Mouse (Mus musculus) midbrain, embryonic 14.5 days (tissue): ENCODE results near the gene Dohh. TPM values are rescaled to one million over a fixed set of nuclear protein-coding genes. Genes with fewer than 3 reads are reported as not detected.
A peak's percentile ranks its signal among the peaks of the same experiment; 100 is the strongest.

Source experiments
- ATAC-seq: fragments of 200-750 bp; cut with Nextera tagmentation; 2 replicates; pipeline ENCODE4 v1.8.0; 2017; ENCODE audit warnings: moderate number of reproducible peaks, moderate library complexity; ENCODE audit not compliant: low FRiP score, low TSS enrichment
- DNase-seq: peaks from one replicate; pipeline ENCODE4 v3.0.0-alpha.2; 2015
- H3K27ac ChIP-seq: fragments of 300-500 bp; sonication (generic); replicated peaks from 2 replicates; pipeline ENCODE4 v1.5.1; 2014; ENCODE audit warnings: mild to moderate bottlenecking, low read depth, low read length, moderate library complexity
- H3K27me3 ChIP-seq: fragments of 300-500 bp; sonication (generic); 2 replicates; pipeline ENCODE4 v1.6.1; 2014; ENCODE audit warnings: low read length, control low read depth, mixed read lengths; ENCODE audit not compliant: control insufficient read depth, insufficient read depth
- H3K36me3 ChIP-seq: fragments of 300-500 bp; sonication (generic); 2 replicates; pipeline ENCODE4 v1.6.1; 2014; ENCODE audit warnings: low read length, control low read depth; ENCODE audit not compliant: control insufficient read depth, insufficient read depth
- H3K4me1 ChIP-seq: fragments of 300-500 bp; sonication (generic); 2 replicates; pipeline ENCODE4 v1.6.1; 2014; ENCODE audit warnings: mild to moderate bottlenecking, antibody characterized with exemption, low read length, control low read depth; ENCODE audit not compliant: control insufficient read depth, insufficient read depth
- H3K4me2 ChIP-seq: fragments of 300-500 bp; sonication (generic); 2 replicates; pipeline ENCODE4 v1.6.1; 2014; ENCODE audit warnings: mild to moderate bottlenecking, low read length, moderate library complexity
- H3K4me3 ChIP-seq: fragments of 300-500 bp; sonication (generic); replicated peaks from 2 replicates; pipeline ENCODE4 v1.5.1; 2014; ENCODE audit warnings: low read depth, low read length
- H3K9ac ChIP-seq: fragments of 300-500 bp; sonication (generic); replicated peaks from 2 replicates; pipeline ENCODE4 v1.6.1; 2014; ENCODE audit warnings: mild to moderate bottlenecking, low read length, moderate library complexity
- H3K9me3 ChIP-seq: fragments of 300-500 bp; sonication (generic); 2 replicates; pipeline ENCODE4 v1.6.1; 2016; ENCODE audit warnings: low read length, control low read depth, mixed read lengths; ENCODE audit not compliant: control insufficient read depth
- WGBS: fragments of 180-500 bp; shearing (Covaris S2); extraction: QIAGEN DNeasy Blood & Tissue Kit; methylation state at CpG from one replicate; pipeline ENCODE4 v1.1.7; 2014; 5-methylcytosine and 5-hydroxymethylcytosine counted together
- polyA plus RNA-seq: library from polyadenylated mRNA; unstranded; fragments of >200 nt; fragmentation: Nextera tagmentation; extraction: Ambion mirVana; gene quantifications from 2 replicates; pipeline ENCODE4 v1.2.1, GENCODE M21; 2014

Gene Dohh
- polyA plus RNA-seq, 1 experiment from 2014 or later, result 59.5 TPM

DNA sequence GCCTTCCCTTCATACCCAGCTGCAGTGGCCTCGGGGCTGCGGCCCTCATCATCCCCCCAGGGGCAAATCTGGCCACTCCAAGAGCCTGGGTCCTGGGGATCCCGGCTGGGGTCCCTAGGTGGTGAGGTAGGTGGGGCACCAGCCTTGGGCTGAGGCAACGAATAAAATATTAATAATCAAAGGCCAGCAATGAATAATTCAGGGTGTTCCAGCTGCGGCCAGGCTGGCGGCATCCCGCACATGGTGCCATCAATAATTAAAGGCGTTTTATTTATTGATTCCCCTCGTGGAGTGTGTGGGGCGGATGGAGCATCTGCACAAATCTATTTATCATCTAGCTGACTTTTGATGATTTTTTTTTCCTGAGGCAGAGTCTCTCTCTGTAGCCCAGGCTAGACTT, 19.3 kb downstream of the Dohh start:
- DNase-seq (peak; percentile 68), ATAC-seq (peak; percentile 21; the same call in 1 of the 2 replicates)
- H3K27ac ChIP-seq, result peak overlapping the region; percentile 80
- H3K27me3 ChIP-seq, result peaks cover 16% of the 10 kb centered on the region; the same call in 1 of the 2 replicates
- no peaks in the 10 kb centered on the region for H3K9me3 ChIP-seq
- peaks cover 44% of the 10 kb centered on the region for H3K4me1 ChIP-seq
- H3K4me2 ChIP-seq, result no peak overlapping the region
- H3K9ac ChIP-seq, result no peak overlapping the region
- H3K4me3 ChIP-seq, result no peak overlapping the region
- H3K36me3 ChIP-seq, result peaks cover 49% of the 10 kb centered on the region
- 36% methylated on average over 10 of the region's 10 CpGs for WGBS

DNA sequence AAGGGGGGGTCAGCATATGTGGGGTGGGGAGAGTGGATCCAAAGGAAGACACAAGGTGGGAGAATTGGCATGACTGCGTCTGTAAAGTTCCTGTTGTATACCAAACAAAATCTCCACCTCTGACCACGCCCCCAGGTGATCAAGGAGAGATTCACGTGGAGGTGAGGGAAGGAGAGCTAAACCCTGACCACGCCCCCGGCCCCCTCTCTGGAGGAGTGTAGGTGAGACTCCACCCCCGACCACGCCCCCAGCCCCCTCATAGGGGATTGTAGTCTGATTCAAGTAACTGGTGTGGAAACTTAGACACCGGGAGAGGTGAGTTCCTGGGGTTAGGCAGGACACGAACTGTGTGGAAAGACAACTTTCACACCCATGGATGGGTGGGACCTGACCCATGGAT, 19.9 kb downstream of the Dohh start:
- Histone ChIP-seq H3K9ac (no peak overlapping the region), H3K4me3 (no peak overlapping the region), H3K4me2 (no peak overlapping the region), H3K9me3 (no peaks in the 10 kb centered on the region), H3K27me3 (peaks cover 18% of the 10 kb centered on the region; the same call in 1 of the 2 replicates), H3K36me3 (peaks cover 49% of the 10 kb centered on the region), H3K4me1 (peaks cover 44% of the 10 kb centered on the region), H3K27ac (0 out of 2 replicates have a peak overlapping the region, but pooled peaks have one; percentile 5)
- 29% methylated on average over 9 of the region's 9 CpGs for WGBS
- DNase-seq (no peak), ATAC-seq (no peak)

DNA sequence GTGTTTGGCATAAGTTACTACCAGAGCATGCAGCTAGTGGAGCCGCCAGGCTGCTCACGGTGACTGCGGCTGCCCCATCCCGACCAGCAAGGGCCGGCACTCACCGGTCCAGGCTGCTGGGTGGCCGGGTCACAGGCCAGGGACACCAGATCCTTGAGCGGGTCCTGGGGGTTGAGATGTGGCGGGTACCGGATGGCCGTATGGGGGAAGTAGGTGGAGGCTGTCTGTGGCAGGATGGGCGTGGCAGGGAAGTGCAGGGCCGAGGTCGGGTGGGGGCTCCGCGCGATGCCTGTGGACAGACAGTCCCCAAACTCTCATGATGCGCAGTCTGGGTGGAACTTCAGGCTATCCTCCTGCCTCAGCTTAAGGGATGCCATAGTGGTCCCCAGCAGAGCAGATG, 20.5 kb downstream of the Dohh start:
- no peak overlapping the region for H3K27ac ChIP-seq
- DNase-seq, result no peak
- H3K36me3 ChIP-seq, result peaks cover 43% of the 10 kb centered on the region
- no peak for ATAC-seq
- 68% methylated on average over 18 of the region's 18 CpGs for WGBS
- H3K4me2 ChIP-seq, result no peak overlapping the region
- H3K27me3 ChIP-seq, result peaks cover 18% of the 10 kb centered on the region; the same call in 1 of the 2 replicates
- H3K4me1 ChIP-seq, result peaks cover 44% of the 10 kb centered on the region
- no peak overlapping the region for H3K9ac ChIP-seq
- no peak overlapping the region for H3K4me3 ChIP-seq
- H3K9me3 ChIP-seq, result no peaks in the 10 kb centered on the region

DNA sequence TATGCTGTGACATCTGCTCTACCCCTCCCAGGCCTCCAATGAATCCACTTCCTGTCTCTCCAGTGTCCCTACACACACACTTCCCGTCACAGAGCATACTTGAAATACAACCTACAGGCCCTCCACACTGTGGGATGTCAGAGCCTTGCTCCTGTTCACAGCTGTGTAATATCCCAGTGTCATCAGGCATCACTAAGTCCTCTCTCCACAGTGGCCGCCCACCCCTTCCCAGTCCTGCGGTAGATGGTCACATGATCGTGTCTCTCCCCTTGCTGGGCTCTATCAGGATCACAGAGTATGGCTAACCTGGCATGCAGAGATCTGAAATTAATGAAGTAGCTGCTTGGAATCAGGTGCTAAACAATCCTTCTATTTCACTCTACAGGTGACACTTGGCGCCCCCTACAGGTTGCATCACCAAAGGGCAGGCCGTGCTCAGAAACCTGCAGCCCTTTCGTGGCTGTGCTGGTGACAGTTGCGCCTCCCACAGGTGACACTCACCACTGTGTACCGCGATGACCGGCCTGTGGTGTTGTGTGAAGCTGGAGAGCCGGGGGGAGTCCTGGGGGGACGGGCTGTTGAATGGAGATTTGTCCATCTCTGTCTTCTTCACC, 21.5 kb downstream of the Dohh start:
- Histone ChIP-seq H3K9me3 (no peaks in the 10 kb centered on the region), H3K9ac (no peak overlapping the region), H3K27ac (no peak overlapping the region), H3K27me3 (peaks cover 18% of the 10 kb centered on the region; the same call in 1 of the 2 replicates), H3K36me3 (peaks cover 35% of the 10 kb centered on the region), H3K4me2 (no peak overlapping the region), H3K4me1 (peaks cover 44% of the 10 kb centered on the region), H3K4me3 (no peak overlapping the region)
- DNase-seq (peak; percentile 58), ATAC-seq (no peak)
- WGBS, result 49% methylated on average over 13 of the region's 13 CpGs

DNA sequence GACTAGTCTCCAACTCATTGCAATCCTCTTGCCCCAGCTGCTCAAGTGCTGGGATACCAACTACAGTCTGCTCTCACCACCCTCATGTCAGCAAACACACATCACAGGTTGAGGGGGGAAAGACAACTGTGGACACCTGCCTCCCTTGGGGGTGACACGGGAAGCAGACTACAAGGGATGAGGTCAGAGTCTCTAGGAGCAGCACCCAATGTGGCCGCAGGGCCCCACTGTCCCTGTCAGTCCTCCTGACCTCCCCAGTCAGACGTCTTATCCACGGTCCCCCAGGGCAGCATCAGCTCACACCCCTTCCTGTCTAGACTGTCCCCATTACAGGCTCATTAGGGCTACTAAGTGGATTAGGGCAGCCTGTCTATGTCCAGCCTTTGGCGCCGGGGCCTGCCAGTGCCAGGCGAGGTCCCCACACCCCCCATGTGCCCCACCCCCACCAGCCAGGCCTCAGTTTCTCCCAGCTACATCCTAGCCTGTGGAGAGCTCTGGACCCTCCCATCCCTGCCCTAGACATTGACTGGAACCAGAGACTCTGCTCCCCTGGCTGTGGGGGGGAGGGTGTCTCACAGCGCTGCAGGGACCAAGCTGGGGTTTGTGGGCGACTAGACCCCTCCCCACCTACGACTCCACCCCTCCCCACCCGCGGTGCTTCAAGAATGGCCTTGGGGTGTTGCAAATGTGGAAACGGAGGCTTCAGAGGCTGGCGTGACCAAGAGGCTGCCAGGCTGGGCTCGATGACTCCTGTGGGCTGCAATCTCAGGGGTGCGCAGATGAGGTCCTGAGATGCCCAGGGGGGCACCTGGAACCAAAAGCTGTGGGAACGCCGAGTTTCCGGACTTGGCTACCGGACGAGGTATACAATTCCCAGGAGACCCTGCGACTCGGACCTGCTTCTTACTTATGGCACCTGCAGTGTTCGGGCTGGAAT, 22.5 kb downstream of the Dohh start:
- peaks cover 35% of the 10 kb centered on the region for H3K36me3 ChIP-seq
- H3K9ac ChIP-seq, result no peak overlapping the region
- WGBS, result 22% methylated on average over 24 of the region's 24 CpGs
- no peak for DNase-seq
- no peak for ATAC-seq
- H3K27me3 ChIP-seq, result peaks cover 18% of the 10 kb centered on the region; the same call in 1 of the 2 replicates
- H3K27ac ChIP-seq, result no peak overlapping the region
- H3K4me3 ChIP-seq, result no peak overlapping the region
- no peaks in the 10 kb centered on the region for H3K9me3 ChIP-seq
- H3K4me2 ChIP-seq, result peak overlapping the region; percentile 34
- peaks cover 37% of the 10 kb centered on the region for H3K4me1 ChIP-seq

DNA sequence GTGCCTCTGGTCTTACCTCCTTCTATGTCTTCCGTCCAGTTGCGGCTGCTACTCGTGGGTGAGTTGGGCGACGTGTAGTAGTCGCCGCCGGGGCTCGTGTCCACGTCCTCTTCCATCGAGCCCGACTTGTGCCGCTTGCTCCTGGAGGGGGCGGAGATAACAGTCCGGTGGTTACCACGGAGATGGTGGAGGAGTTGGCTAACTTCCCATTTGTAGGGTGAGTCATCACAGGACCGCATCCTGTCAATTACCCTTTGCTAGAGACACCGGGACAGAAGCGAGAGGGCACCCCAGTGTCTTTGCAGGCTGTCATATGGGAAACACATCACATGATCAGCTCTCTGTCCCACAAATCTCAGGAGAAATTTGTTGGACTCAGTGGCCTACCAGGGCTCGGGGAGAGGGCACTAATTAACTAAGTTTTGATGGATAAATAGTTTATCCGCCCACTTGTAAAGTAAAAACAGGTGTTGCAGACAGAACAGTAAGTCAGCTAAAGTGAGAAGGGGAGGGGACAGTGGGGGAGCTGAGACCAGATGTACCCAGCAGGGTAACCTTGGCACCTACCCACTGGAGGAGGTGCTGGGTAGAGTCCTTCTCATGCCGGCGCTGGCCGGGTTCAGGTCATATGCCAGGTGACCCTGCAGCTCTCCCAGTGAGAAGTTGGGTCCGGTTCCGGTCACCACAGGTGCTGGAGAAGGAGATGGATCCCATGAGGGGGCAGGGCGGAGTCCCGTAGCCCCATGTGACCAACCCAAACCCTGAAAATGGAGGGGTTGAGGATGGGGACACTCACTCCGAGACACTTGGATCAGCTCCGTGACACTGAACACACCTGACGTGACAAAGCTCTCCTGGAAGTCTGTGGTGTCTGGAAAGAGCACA, 23.6 kb downstream of the Dohh start:
- Histone ChIP-seq H3K4me3 (0 out of 2 replicates have a peak overlapping the region, but pooled peaks have one; percentile 2), H3K9ac (no peak overlapping the region), H3K9me3 (no peaks in the 10 kb centered on the region), H3K27me3 (peaks cover 18% of the 10 kb centered on the region; the same call in 1 of the 2 replicates), H3K4me2 (peak overlapping the region; percentile 34), H3K27ac (no peak overlapping the region), H3K36me3 (peaks cover 35% of the 10 kb centered on the region), H3K4me1 (peaks cover 29% of the 10 kb centered on the region)
- 26% methylated on average over 31 of the region's 31 CpGs for WGBS
- DNase-seq, result peak; percentile 75
- no peak for ATAC-seq

DNA sequence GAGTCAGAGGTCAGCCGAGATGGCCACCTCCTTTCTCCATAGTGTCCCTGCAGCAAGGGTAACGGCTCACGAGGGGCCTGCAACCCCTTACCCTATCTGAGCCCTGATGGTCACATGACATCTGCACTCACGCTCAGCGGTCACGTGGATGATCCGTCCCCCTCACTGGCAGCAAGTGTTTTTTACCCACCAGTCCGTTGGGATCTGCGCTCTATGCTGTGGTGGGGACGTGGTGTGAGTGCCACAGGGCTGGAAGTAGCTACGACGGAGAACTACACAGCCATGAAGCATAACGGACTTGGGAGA, 24.1 kb downstream of the Dohh start:
- ATAC-seq (no peak), DNase-seq (no peak)
- Histone ChIP-seq H3K36me3 (peaks cover 35% of the 10 kb centered on the region), H3K9me3 (no peaks in the 10 kb centered on the region), H3K4me2 (no peak overlapping the region), H3K27me3 (peaks cover 18% of the 10 kb centered on the region; the same call in 1 of the 2 replicates), H3K9ac (no peak overlapping the region), H3K27ac (no peak overlapping the region), H3K4me1 (peaks cover 23% of the 10 kb centered on the region), H3K4me3 (no peak overlapping the region)
- 39% methylated on average over 13 of the region's 13 CpGs for WGBS

DNA sequence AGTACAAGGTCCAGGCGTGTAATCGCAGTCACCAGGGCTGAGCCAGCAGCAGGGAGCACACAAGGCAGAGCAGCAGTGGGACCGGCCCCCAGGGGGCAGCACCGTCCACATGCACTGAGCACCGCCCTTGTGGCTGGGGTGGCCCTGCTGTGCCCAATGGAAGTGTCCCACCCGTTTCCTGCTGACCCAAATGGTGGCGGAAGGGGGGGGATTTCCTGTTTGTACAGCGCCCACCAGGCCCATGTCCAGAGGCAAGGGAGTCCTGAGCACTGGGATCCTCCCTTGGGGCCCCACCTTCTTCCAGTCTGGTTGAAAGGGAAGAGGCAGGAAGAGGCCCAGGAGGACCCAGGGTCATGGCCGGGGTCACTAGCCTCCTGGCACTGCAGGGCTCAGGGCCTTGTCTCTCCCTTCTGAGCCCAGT, 24.7 kb downstream of the Dohh start:
- Histone ChIP-seq H3K4me1 (peaks cover 23% of the 10 kb centered on the region), H3K9ac (no peak overlapping the region), H3K4me2 (no peak overlapping the region), H3K27me3 (peaks cover 18% of the 10 kb centered on the region; the same call in 1 of the 2 replicates), H3K9me3 (no peaks in the 10 kb centered on the region), H3K4me3 (no peak overlapping the region), H3K36me3 (peaks cover 33% of the 10 kb centered on the region), H3K27ac (no peak overlapping the region)
- DNase-seq, result peak; percentile 73
- WGBS, result 21% methylated on average over 9 of the region's 9 CpGs
- ATAC-seq, result no peak
